Mouse (Mus musculus) c-Kit-negative CD71-positive TER-119-positive erythroid progenitor cells, embryonic 14.5 days (primary cell): ENCODE measurements around the gene BC067074.
"Not testable (repeated sequence)": the region's sequence is repeated elsewhere in the genome, so short reads cannot be mapped to it uniquely, and the experiment has no call there.

Experiments used
- DNase-seq: peaks from one replicate; pipeline ENCODE4 v3.0.0-alpha.2; 2013; ENCODE audit warnings: low read depth, low spot score

Gene BC067074

DNA sequence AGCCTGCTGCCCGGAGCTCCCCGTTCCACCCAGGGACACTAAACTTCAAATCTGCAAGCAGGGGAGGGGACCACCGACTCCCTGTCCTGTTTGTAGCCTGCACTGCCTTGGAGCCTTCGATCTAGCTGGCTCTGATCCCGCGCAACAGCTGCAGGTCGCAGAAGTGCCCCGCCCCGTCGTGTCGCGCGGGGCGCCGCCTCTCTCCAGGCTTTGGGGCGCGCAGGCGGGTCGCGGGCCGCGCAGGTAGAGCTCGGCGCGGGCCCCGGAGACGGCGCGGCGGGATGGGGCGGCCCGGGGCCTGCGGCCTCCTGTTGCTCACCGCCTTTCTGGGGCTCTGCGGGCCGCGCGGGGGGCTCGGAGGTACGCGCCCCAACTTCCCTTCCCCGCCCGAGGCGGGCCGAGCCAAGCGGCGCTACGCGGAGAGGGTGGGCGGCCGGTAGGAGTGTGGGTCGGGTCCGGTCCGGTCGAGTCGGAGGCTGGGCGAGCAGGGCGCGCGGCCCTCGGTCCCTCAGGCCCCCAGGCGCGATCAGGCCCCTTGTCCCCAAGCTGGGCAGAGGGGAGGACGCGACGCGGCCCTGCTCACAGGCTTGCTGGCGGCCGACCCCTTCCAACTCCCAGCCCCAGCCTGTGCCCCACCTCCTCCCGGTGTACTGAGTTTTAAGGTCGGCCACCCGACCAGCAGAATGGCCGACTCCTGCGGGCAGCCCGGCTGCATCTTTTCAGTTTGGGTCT, at the start of gene BC067074:
TSS of gene BC067074 (plus strand) at position 185 of the 732 bp plus-strand sequence.
- no peak for DNase-seq

- no peak for DNase-seq
These were observed 47.9 kb upstream of the BC067074 start for GRCm38 (mm10) chr13:113245025-113245424.

GRCm38 (mm10) chr13:113252580-113252979, 40.4 kb upstream of the BC067074 start:
- not testable (repeated sequence) for DNase-seq

DNA sequence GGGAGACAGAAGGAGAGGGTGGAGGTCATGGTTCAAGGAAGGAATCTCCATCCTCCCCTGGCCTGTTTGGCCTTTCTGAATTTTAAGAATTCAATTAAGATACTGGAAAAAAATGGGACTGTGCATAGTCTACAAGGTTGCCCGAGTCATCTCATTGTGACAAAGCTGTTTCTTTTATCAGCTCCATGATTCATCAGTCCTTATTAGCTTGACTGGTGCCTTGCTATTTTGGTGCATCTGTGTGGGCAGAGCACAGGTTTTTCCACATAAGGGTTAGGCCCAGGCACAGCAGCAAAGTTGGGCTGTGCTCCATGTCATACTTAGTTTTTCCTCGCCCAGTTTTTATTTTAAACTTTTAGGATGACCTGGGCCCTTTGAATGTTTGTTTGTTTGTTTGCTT, 36.2 kb upstream of the BC067074 start:
- no peak for DNase-seq

GRCm38 (mm10) chr13:113257190-113257589, 35.8 kb upstream of the BC067074 start:
- no peak for DNase-seq

DNA sequence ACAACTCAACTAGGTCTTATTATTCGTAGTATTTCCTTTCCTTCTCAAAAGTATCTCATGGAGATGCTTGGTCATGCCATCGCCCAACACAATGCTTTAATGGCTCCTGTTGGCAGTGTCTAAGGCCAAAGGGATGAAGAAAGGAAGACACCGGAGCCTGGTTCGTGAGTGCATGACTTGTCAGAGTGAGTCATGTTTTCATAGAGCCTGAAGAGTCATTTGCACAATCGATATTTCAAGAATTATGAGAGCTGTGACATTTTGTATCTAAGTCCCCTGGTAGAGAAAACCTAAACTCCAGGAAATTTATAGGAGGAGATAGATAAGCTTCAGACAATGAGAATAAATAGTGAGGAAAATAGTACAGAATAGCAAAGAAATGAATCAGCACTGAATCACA, 33.7 kb upstream of the BC067074 start:
- no peak for DNase-seq

DNA sequence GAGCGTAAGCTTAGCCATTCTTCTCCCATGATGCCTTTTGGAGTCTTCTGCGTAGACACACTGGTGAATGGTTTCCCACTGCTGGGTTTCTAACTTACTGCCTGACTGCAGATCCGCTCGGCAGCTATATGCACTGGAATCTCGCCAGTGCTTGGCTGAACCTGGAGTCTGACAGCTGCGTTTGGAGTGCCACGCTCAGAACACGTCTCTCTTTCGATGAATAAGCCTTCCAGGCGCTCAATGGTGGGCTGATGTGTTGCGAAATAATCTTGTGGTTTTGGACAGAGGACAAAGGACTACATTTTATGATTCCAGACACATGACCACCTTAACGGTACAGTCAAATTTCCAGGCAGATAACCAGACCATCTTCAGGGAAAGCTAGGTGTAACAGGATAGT, 30.1 kb upstream of the BC067074 start:
- no peak for DNase-seq

DNA sequence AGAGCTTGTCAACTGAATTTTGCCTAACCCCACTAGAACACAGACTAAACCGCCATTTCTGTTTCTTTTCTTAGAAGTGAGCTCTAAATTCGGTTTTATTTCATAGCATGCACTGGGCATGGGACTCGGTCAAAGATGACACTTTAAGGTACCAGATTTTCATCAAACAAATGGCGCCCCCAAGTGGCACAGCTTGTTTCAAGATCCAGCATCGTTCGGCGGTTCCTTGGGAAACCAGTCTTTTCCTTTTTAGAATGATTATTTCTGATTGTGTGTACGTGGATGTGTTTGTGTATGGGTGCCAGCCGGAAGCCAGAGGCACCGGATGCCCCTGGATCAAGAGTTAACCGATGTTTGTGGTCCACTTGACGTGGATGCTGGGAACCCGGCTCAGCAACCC, 27.7 kb upstream of the BC067074 start:
- DNase-seq = no peak

GRCm38 (mm10) chr13:113266495-113266951, 26.4 kb upstream of the BC067074 start:
- DNase-seq = peak; percentile 45

DNA sequence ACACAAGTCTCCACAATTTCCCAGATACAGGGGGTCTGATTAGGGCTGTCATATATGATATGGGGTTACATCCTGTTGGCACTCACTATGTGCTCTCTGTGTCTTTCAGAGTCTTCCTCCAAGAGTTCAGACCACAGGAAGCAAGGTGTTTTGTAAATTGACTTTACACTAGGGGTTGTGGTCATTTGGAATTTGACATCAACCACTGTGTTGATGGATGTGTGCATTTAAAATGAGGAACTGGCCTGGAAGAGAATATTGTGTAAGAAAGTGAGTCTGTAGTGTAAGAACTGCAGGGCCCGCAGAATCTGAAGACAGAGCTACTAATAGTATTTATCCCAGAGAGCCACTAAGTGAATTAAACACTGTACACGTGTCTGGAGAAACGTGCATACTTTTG, 25.8 kb upstream of the BC067074 start:
- DNase-seq = no peak

GRCm38 (mm10) chr13:113269777-113270776, 22.9 kb upstream of the BC067074 start:
- DNase-seq = no peak

DNA sequence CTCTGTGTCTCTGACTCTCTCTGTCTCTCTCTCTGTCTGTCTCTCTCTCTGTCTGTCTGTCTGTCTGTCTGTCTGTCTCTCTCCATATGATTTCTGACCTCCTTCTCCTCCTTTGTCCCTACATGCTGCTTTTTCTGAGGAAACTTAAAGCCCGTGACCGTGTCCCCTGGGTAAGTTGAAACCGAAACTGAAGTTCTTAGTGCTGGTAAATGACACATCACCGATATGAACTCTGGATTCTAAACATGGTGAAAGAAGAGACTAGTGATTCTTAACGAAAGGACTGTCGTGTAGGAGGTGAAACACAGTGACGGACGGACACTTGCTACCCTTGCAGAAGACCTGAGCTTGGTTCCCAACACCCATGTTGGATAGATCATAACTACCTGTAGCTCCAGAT, 21.8 kb upstream of the BC067074 start:
- DNase-seq = no peak

- no peak for DNase-seq
These were observed 5.8 kb upstream of the BC067074 start for GRCm38 (mm10) chr13:113287141-113287540.

- no peak for DNase-seq
These were observed 4.5 kb upstream of the BC067074 start for GRCm38 (mm10) chr13:113288210-113289197.

- no peak for DNase-seq
These were observed 3.2 kb upstream of the BC067074 start for GRCm38 (mm10) chr13:113289760-113290159.

- no peak for DNase-seq
These were observed 958 bp upstream of the BC067074 start for GRCm38 (mm10) chr13:113292001-113292400.

GRCm38 (mm10) chr13:113293707-113294432, 911 bp downstream of the BC067074 start:
- no peak for DNase-seq

- DNase-seq = no peak
These were observed 3.0 kb downstream of the BC067074 start for GRCm38 (mm10) chr13:113295817-113296485.

DNA sequence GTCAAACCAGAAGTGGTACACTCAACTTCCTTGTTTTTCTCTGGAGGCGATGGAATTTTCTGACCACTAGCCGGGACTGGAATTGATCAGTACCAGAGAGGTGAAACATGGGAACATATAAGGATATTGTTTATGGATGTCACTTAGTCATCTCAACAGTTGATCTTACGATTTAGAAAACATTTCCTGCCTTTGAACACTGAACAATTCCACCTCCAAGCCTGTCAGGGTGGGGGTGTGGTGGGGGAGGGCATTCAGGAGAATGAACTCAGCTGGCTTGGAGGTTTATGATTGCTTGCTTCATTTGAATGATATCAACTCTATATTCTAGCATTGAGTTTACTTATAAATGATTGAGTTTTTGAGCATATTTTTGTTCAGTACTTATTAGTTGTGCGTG, 13.6 kb downstream of the BC067074 start:
- no peak for DNase-seq

GRCm38 (mm10) chr13:113319588-113319987, 26.6 kb downstream of the BC067074 start:
- no peak for DNase-seq
